In the genomic region with DNA sequence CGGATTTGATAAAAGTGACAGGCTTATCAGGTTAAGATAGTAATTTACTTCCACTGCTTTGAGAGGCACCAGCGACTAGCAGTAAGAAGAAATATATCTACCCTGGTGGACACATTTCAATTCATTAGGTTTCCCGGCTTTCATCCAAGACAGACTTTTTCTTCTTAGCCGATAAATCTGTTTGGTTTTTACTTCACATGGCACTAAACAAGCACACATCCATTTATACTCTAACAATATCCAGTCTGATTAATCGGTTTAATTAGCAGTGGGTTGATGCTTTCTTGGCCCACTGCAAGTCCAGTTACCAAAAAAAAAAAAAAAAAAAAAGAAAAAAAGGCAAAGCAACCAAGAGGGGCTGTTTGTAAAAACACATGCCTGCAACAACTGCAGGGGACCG, we compare ENCODE assay signal across 17 mouse cellular contexts.
"Had no signal": no experiment of that assay in that cellular context is flagged by ENCODE, and none has a peak within 500 bp of the region (broad histone marks: within the 10 kb centered on the region; RNA-seq: fewer than 3 reads in every experiment).

No protein-coding gene starts in this region.

- ATAC-seq: midbrain, embryonic 15.5 days had no signal

- H3K9me3 ChIP-seq: limb, embryonic 12.5 days; lung, embryonic 15.5 days; midbrain, embryonic 15.5 days had no signal

- H3K27ac ChIP-seq: kidney, postnatal 0 days; limb, embryonic 12.5 days; liver, embryonic 14.5 days; lung, embryonic 15.5 days; macrophage; midbrain, embryonic 15.5 days had no signal

- H3K9ac ChIP-seq: limb, embryonic 12.5 days; liver, embryonic 14.5 days; lung, embryonic 15.5 days; midbrain, embryonic 15.5 days had no signal

- H3K4me2 ChIP-seq: limb, embryonic 12.5 days; lung, embryonic 15.5 days; midbrain, embryonic 11.5 days; midbrain, embryonic 15.5 days had no signal

- H3K27me3 ChIP-seq: limb, embryonic 12.5 days; lung, embryonic 15.5 days had no signal

- H3K36me3 ChIP-seq: limb, embryonic 12.5 days; lung, embryonic 15.5 days; midbrain, embryonic 15.5 days had no signal

- H3K4me3 ChIP-seq: limb, embryonic 12.5 days; lung, embryonic 15.5 days; megakaryocyte, embryonic 14.5 days; midbrain, embryonic 15.5 days had no signal

- DNase-seq: kidney, adult 9 months; kidney, postnatal 36 days; layer of hippocampus, adult 9-11 months; liver; lung, postnatal 14 days; right cerebral cortex, postnatal 4 days; spleen, adult 18-20 months; thymus, adult 18-20 months; thymus, postnatal 14 days had no signal
